Mouse (Mus musculus) 3T3-L1 (cell line): Measurements from ENCODE around the gene Olfr114.

Experiments
- DNase-seq: peaks from one replicate; pipeline ENCODE4 v3.0.0-alpha.2; 2015; ENCODE audit warnings: low read depth, low spot score

Gene Olfr114

DNA sequence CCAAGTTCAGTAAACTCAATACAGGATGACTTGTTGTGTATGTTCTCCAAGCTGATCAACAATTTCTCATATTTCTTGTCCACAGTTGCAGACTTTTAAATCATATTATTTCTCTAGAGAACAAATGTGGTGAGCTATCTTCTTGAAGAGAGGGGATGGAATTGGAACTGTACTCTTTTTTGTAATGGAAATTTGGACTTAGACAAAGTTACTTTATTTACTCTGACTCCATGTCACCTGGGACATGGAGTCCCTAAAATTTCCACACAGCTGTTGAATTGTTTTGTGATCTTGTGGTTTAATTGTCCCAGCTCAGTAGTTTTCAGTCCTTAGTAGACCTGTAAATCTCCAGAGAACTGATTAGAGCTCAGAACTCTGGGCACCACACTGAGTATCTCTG lies at the start of gene Olfr114:
Gene Olfr114 (minus strand): TSS at position 101 of the 400 bp plus-strand sequence.
- no peak for DNase-seq

DNA sequence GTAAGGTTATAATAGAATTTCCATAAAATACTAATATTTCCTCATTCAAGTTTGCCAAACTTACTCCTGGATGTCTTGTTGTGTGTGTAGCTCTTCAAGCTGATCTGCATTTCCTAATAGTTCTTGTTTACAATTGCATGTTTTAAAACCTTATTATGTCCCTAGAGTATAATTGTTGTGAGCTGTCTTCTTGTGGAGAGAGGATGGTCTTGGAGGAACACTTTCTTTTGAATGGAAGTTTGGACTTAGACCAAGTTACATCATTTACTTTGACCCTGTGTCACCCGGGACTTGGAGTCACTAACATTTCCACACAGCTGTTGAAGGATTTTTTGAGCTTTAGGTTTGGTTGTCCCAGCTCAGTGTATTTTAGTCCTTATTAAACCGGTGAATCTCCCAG lies 34.5 kb upstream of the Olfr114 start, which contains the start of the genes Olfr115 and Olfr116:
Gene Olfr115 (minus strand): TSS at position 101 of the 400 bp plus-strand sequence.
Gene Olfr116 (minus strand): TSS at position 191 of the 400 bp plus-strand sequence.
- no peak for DNase-seq

- DNase-seq, result no peak
Measured at GRCm38 (mm10) chr17:37577563-37577962, 15.0 kb downstream of the Olfr114 start, which contains the start of gene Olfr113. Gene Olfr113, minus strand, starts transcription at chr17:37577663.

DNA sequence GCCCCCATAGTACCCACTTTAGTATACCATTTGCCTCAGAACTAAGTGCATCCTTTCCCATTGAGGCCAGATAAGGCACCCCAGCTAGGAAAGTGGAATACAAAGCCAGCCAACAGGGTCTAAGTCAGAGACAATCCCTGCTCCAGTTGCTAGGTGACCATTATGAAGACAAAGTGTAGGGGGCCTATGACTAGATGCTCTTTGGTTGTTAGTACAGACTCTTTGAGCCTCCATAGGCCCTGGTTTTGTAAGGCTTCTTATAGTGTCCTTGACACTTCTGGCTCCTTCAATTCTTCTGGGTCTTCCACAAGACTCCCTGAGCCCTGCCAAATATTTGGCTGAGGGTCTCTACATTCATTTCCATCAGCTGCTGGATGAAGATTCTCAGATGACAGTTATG lies 23.2 kb downstream of the Olfr114 start, which contains the start of gene Olfr112:
Gene Olfr112 (minus strand): TSS at position 101 of the 400 bp plus-strand sequence.
- no peak for DNase-seq

GRCm38 (mm10) chr17:37558913-37559615 lies 33.5 kb downstream of the Olfr114 start:
- no peak for DNase-seq

GRCm38 (mm10) chr17:37543800-37544435 lies 48.6 kb downstream of the Olfr114 start:
- no peak for DNase-seq

- no peak for DNase-seq
Measured at GRCm38 (mm10) chr17:37541454-37542119, 51.0 kb downstream of the Olfr114 start.
